Mouse (Mus musculus) megakaryocyte, embryonic 14.5 days (primary cell): ENCODE measurements at regions not wholly inside any gene's neighbourhood (a gene's known extent, or its start where the extent isn't known, plus 50 kb on each side); places are given as distances from the start of the nearest gene placed in this dataset.

Experiments
- H3K27me3 ChIP-seq: replicated peaks from 2 replicates; pipeline ENCODE3; 2012; ENCODE audit warnings: inconsistent platforms
- H3K36me3 ChIP-seq: replicated peaks from 2 replicates; pipeline ENCODE3; 2012; ENCODE audit warnings: low read length, inconsistent platforms, mixed read lengths
- H3K4me1 ChIP-seq: 2 replicates; pipeline ENCODE4 v1.6.1; 2012; ENCODE audit warnings: inconsistent platforms
- H3K4me3 ChIP-seq: replicated peaks from 2 replicates; pipeline ENCODE3; 2012; ENCODE audit warnings: moderate library complexity, mild to moderate bottlenecking, inconsistent platforms
- H3K9me3 ChIP-seq: 2 replicates; pipeline ENCODE4 v1.6.1; 2012; ENCODE audit warnings: inconsistent platforms
- FLI1 ChIP-seq: IDR thresholded peaks from 2 replicates; pipeline ENCODE4 v1.6.1; 2012; ENCODE audit warnings: low read length, inconsistent platforms, mixed read lengths
- GATA1 ChIP-seq: IDR thresholded peaks from 3 replicates; pipeline ENCODE4 v1.6.1; 2012; ENCODE audit warnings: mixed read lengths, low read length, inconsistent platforms, borderline replicate concordance

DNA sequence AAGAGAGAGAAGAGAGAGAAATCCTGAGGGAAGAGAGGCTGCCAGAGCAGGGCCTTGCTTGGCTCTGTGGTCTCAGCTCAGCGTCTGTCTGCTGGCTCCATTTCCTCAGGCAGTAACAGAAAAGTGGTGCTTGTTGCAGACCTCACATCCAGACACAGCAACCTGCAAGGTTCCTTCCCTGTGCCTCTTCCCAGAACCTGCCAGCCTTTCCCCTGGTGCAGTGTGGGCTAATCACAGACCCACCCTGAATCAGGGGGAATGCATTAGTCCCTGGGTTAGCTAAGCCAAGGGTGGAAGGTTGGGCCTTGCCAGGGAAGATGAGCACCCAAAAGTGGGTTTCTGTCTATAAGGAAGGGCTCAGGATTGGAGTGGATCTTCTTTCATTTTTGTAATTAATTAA lies 75.2 kb upstream of the Syt6 start:
- Histone ChIP-seq H3K36me3 (no peaks in the 10 kb centered on the region), H3K9me3 (no peaks in the 10 kb centered on the region), H3K27me3 (peaks cover 4% of the 10 kb centered on the region), H3K4me1 (peaks cover 18% of the 10 kb centered on the region), H3K4me3 (peak overlapping the region; percentile 38)
- TF ChIP-seq GATA1 (no peak), FLI1 (no peak)

DNA sequence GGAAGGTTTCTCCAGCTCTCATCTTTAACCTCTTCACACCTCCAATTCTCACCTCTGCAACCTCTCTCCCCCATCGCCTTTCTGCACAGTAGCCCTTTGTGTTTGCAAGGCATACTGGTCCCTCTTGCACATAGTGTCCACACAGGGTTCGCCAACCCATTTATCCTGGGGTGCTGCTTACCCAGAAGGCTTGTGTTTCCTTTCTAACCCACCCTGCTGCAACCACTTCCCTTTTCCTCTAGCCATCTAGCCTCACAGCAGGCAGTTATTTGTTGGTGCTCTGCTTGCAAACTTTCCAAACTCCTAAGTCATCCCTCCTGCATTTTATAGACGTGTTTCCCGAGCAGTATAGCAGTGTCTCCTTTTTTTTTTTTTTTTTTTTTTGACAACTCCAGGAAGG lies 74.7 kb upstream of the Syt6 start:
- Histone ChIP-seq H3K27me3 (peaks cover 4% of the 10 kb centered on the region), H3K36me3 (no peaks in the 10 kb centered on the region), H3K4me3 (peak overlapping the region; percentile 80), H3K4me1 (peaks cover 18% of the 10 kb centered on the region), H3K9me3 (no peaks in the 10 kb centered on the region)
- TF ChIP-seq GATA1 = no peak
- no peak for TF ChIP-seq FLI1

DNA sequence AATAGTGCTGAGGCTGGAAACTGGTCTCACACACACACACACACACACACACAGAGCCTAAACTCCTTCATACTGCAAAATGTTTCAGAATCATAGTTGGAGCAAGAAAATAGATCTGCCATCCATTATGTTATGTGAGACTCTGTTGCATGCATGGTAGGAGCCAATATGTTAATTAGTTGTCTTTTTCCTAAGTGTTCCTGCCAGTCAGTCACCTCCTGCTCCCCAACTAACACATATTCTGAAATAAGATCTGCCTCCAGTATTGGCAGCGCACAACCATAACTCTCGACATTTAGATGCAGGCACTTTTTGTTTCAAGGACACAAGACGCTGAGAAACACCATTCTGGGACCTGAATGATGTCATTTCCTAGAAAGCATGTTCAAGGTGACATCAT lies 70.9 kb upstream of the Syt6 start:
- H3K4me1 ChIP-seq = peaks cover 18% of the 10 kb centered on the region
- H3K36me3 ChIP-seq = no peaks in the 10 kb centered on the region
- no peaks in the 10 kb centered on the region for H3K9me3 ChIP-seq
- no peaks in the 10 kb centered on the region for H3K27me3 ChIP-seq
- no peak overlapping the region for H3K4me3 ChIP-seq
- TF ChIP-seq GATA1 (no peak), FLI1 (no peak)

DNA sequence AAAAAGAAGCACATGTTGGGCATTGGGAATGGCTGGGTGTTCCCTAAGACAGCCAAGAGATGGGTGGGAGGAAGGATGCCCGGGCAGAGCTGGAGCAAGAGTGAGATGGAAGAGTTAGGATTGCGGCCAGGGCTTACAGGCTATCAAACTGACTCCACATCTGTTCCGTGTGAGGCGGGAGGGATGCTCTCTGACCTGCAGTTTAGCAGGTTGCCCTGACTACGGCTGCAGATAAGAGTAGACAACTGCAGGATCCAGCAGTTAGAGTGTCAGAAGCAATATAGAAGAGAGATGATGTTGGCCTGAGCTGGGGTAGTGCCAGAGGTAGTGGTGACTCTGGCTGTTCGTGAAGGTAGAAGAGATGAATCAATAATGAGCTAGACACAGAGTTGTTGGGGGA lies 61.6 kb upstream of the Syt6 start:
- H3K27me3 ChIP-seq = peaks cover 21% of the 10 kb centered on the region
- no peaks in the 10 kb centered on the region for H3K4me1 ChIP-seq
- H3K4me3 ChIP-seq = no peak overlapping the region
- H3K36me3 ChIP-seq = no peaks in the 10 kb centered on the region
- no peaks in the 10 kb centered on the region for H3K9me3 ChIP-seq
- TF ChIP-seq GATA1 = no peak
- TF ChIP-seq FLI1 = no peak

DNA sequence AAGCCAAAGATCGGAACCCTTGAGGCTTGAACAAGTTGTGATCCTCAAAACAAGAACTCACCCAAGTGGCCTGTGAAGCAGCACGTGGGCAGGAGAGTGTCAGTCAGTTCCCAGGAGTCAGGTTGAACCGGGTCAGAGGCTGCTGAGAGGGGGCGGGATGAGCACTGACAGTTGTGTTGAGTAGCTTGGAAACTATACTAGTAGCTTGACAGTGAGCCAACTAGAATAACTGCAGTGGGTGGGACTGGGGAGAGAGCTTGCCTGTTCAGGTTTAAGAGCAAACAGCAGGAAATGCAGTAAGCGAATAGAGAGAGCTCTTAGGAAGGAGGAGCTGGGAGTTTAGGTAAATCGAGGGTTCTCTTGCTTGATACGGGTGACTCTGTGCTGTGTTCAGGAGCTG lies 61.0 kb upstream of the Syt6 start:
- Histone ChIP-seq H3K4me1 (no peaks in the 10 kb centered on the region), H3K27me3 (peaks cover 25% of the 10 kb centered on the region), H3K4me3 (no peak overlapping the region), H3K9me3 (no peaks in the 10 kb centered on the region), H3K36me3 (no peaks in the 10 kb centered on the region)
- no peak for TF ChIP-seq FLI1
- no peak for TF ChIP-seq GATA1

DNA sequence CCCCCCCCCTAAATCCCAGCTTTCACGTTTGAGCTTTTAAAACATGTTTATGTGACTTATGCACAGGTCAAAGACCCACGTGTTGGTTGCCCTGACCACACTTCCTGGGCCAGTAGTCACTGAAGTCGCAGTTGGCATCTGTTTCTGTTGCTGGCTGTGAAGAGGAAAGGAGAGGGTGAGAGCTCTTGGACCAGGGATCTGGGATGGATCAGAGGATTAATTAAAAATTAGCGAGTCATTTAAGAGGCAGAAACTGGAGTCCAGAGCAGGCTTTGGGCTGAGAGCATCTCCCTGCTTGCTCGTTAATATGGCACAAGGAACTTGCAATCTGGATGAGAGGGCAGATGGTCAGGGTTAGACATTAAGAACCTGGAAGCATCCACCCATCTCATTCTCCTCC lies 59.1 kb upstream of the Syt6 start:
- Histone ChIP-seq H3K36me3 (no peaks in the 10 kb centered on the region), H3K4me1 (no peaks in the 10 kb centered on the region), H3K27me3 (peaks cover 27% of the 10 kb centered on the region), H3K9me3 (peaks cover 1% of the 10 kb centered on the region; the same call in 1 of the 2 replicates), H3K4me3 (no peak overlapping the region)
- TF ChIP-seq GATA1 = no peak
- TF ChIP-seq FLI1 = no peak

DNA sequence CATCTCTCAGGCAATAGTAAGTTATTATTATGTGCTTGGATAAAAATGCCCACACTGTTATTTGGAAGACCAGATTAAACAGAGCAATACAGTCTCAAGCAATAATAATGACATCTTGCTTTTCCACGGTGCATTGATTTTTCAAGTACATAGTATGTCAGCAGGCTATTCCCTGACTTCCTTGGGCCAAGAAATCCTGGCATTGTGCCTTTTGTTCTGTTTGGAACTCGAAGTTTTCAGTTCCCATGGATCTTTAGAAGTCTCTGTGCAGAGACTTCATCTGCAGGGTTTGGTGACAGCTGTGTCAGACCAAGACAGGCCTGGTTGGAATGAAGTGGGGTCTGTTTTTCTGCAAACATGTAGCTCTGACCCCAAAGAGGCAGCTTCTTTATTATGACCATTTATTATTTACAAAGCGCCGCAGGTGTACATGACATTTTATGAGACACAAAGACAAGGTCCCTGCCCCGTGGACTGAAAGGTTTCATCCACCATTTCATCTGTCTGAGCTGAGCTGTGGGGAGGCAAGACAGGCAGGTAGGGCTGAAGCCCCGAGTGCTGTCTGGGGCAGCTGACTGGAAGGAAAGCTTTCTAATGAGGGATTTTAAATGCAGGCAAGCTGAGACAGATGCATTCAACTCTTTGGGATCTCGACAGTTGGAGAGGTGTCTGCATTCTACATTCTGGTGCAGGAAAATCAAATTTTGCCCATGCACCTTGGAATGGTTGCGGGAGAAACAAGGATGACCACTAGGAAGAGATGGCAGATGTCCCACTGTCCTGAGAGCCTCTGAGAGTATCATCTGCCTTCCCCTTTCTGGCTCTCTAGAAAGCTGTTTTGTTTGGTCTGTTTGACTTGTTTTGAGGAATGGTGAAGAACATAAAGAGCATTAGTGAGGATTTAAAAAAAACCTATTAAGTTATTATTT lies 57.4 kb upstream of the Syt6 start:
- H3K4me3 ChIP-seq = no peak overlapping the region

DNA sequence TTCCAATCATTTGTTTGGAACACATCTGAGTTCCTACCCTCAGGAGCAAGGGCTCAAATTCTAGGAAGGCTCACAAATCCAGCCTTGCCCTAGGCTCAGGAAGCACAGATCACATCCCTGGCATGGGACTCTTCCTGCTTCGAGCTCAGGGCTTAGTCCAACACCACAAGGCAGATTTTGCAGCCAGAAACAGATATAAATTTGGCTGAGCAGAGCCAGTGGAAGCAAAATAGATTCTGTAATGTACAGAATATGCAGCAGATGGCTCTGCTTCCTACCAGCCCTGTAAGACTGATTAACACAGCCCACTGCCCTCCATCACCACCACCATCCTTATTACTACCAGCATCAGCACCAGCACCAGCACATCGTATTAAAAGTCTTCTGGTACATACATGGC lies 56.4 kb upstream of the Syt6 start:
- TF ChIP-seq GATA1 (no peak), FLI1 (no peak)
- peaks cover 25% of the 10 kb centered on the region for H3K27me3 ChIP-seq
- H3K9me3 ChIP-seq = peaks cover 6% of the 10 kb centered on the region
- no peaks in the 10 kb centered on the region for H3K4me1 ChIP-seq
- no peaks in the 10 kb centered on the region for H3K36me3 ChIP-seq
- H3K4me3 ChIP-seq = no peak overlapping the region

More for the DNA sequence above, 57.4 kb upstream of the Syt6 start:
- Histone ChIP-seq H3K36me3 (no peaks in the 10 kb centered on the region), H3K9me3 (peaks cover 6% of the 10 kb centered on the region), H3K4me1 (no peaks in the 10 kb centered on the region), H3K27me3 (peaks cover 29% of the 10 kb centered on the region)
- TF ChIP-seq GATA1 (no peak), FLI1 (no peak)
